Mouse (Mus musculus): ENCODE measurements around the gene Gm38392.

DNA sequence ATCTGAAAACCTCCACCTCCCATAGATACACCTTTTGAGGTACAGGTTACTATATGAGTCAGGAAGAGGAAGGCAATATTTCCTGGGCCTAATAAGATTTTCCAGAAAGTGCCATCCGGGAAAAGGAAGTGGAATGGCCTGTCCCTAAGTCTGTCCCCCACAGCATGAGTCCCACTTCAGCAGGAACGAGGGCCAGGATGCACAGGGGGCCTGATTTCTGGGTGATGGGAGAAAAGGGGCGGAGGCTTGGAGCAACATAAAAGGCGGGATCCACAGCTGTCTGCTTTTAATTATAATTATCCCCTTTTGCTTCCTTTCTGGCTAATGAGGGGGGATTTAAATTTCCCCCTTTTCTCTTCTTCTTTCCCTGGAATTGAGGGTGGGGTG is 81.8 kb downstream of the Gm38392 start:
- TF ChIP-seq CTCF (IDR thresholded peaks at IDR 0.05; ENCODE audit: low read depth, low read length) = no peak
- TF ChIP-seq POLR2A (IDR thresholded peaks at IDR 0.05; ENCODE audit: borderline replicate concordance, low read depth, low read length) = no peak
